Mouse (Mus musculus) Muller cell, postnatal 12 days (primary cell): ENCODE data around the gene Cacng2.

Experiments
- DNase-seq: peaks from one replicate; pipeline ENCODE4 v3.0.0-alpha.2; 2015; ENCODE audit errors: inconsistent ontology term

Cacng2 gene

GRCm38 (mm10) chr15:78082841-78083572, 36.8 kb downstream of the Cacng2 start:
- DNase-seq, result peak; percentile 21

GRCm38 (mm10) chr15:78082149-78082548, 37.7 kb downstream of the Cacng2 start:
- no peak for DNase-seq

- DNase-seq, result no peak
Observed at GRCm38 (mm10) chr15:78081384-78081783, 38.4 kb downstream of the Cacng2 start.

- DNase-seq, result no peak
Observed at GRCm38 (mm10) chr15:78080326-78080725, 39.5 kb downstream of the Cacng2 start.

- peak; percentile 56 for DNase-seq
Observed at GRCm38 (mm10) chr15:78078776-78079628, 40.8 kb downstream of the Cacng2 start.

- no peak for DNase-seq
Observed at GRCm38 (mm10) chr15:78078206-78078605, 41.6 kb downstream of the Cacng2 start.

- no peak for DNase-seq
Observed at GRCm38 (mm10) chr15:78075921-78076320, 43.9 kb downstream of the Cacng2 start.

GRCm38 (mm10) chr15:78073109-78073508, 46.7 kb downstream of the Cacng2 start:
- DNase-seq, result no peak

- DNase-seq, result peak; percentile 20
Observed at GRCm38 (mm10) chr15:78066475-78066874, 53.4 kb downstream of the Cacng2 start.

GRCm38 (mm10) chr15:78065541-78065940, 54.3 kb downstream of the Cacng2 start:
- DNase-seq, result no peak

GRCm38 (mm10) chr15:78064340-78064739, 55.5 kb downstream of the Cacng2 start:
- DNase-seq, result no peak

- no peak for DNase-seq
Observed at GRCm38 (mm10) chr15:78062467-78062866, 57.4 kb downstream of the Cacng2 start.

GRCm38 (mm10) chr15:78056930-78057329, 62.9 kb downstream of the Cacng2 start:
- no peak for DNase-seq

GRCm38 (mm10) chr15:78050682-78051081, 69.1 kb downstream of the Cacng2 start:
- DNase-seq, result no peak

GRCm38 (mm10) chr15:78049933-78050332, 69.9 kb downstream of the Cacng2 start:
- DNase-seq, result no peak

GRCm38 (mm10) chr15:78045842-78046241, 74.0 kb downstream of the Cacng2 start:
- peak; percentile 27 for DNase-seq

- DNase-seq, result peak; percentile 4
Observed at GRCm38 (mm10) chr15:78045314-78045713, 74.5 kb downstream of the Cacng2 start.

GRCm38 (mm10) chr15:78044826-78045225, 75.0 kb downstream of the Cacng2 start:
- no peak for DNase-seq

GRCm38 (mm10) chr15:78042706-78043105, 77.1 kb downstream of the Cacng2 start:
- DNase-seq, result no peak

GRCm38 (mm10) chr15:78037626-78038025, 82.2 kb downstream of the Cacng2 start:
- DNase-seq, result no peak

- no peak for DNase-seq
Observed at GRCm38 (mm10) chr15:78036586-78036985, 83.2 kb downstream of the Cacng2 start.

GRCm38 (mm10) chr15:78029938-78030337, 89.9 kb downstream of the Cacng2 start:
- no peak for DNase-seq

- DNase-seq, result no peak
Observed at GRCm38 (mm10) chr15:78026521-78026920, 93.3 kb downstream of the Cacng2 start.
